9 mouse cellular contexts compared by ENCODE assay signal in the genomic region with DNA sequence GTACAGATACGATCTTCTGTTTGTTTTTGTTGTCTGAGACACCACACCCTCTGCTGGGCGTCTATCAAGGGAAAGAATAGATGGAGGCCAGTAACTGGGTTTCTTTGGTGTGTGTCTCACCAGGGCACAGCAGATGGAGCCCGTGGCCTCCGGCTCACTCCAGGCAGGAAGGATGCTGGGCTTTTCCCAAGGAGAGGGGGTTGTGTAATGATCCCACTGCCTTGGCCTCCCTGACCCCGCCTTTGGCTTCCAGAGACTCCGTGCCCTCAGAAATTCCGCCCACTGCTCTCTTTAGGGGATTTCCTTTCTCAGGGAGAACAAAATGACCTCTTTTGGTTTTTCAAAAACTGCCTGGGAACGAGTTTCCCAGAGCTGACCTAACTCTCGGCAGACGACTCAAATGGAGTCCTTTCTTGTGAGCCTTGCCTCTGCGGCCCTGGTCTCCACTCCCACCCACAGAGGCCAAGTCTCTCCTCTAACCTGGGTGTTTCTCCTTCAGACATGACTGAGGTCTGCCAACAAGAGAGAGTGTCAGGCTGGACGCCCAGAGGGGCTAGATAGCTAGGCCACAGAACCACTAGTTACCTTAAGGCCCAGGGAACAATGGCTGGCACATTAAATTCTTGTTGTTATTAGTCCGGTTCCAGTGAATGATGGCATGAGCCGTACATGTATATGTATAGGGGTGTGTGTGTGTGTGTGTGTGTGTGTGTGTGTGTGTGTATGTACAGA.
DNase-seq lines count a peak whose midpoint lies in the region; ATAC-seq and TF ChIP-seq lines count a peak whose summit lies in the region.
"Had no signal": no experiment of that assay in that cellular context is flagged by ENCODE, and none has a peak within 500 bp of the region (broad histone marks: within the 10 kb centered on the region; RNA-seq: fewer than 3 reads in every experiment).

No protein-coding gene starts in this region.

- H3K27ac ChIP-seq in liver, embryonic 11.5 days (ENCODE audit: low read depth, low read length): no peak overlapping the region
- peak overlapping the region; percentile 82 for H3K27ac ChIP-seq in embryonic facial prominence, embryonic 10.5 days (replicated peaks)
- no peak overlapping the region for H3K27ac ChIP-seq in heart, postnatal 0 days (ENCODE audit: low read depth)
- H3K27ac ChIP-seq: liver, embryonic 14.5 days had no signal

- ATAC-seq in liver, embryonic 11.5 days (replicated peaks; ENCODE audit: low FRiP score): no peak
- ATAC-seq in heart, postnatal 0 days (ENCODE audit: insufficient read depth, low read depth): peak; percentile 63; the same call in 1 of the 2 replicates
- no peak for ATAC-seq in granulocyte monocyte progenitor cell, adult 5-6 weeks (replicated peaks; ENCODE audit: poor library complexity, severe bottlenecking)

- H3K4me1 ChIP-seq in liver, embryonic 11.5 days (replicated peaks; ENCODE audit: control insufficient read depth, insufficient read depth, low read length): no peaks in the 10 kb centered on the region
- peaks cover 45% of the 10 kb centered on the region for H3K4me1 ChIP-seq in embryonic facial prominence, embryonic 10.5 days
- H3K4me1 ChIP-seq in heart, postnatal 0 days (ENCODE audit: control insufficient read depth, insufficient read depth): peaks cover 8% of the 10 kb centered on the region

- no peaks in the 10 kb centered on the region for H3K79me2 ChIP-seq in myocyte (ENCODE audit: control insufficient read depth, insufficient read depth)

- no peak overlapping the region for H3K4me3 ChIP-seq in liver, embryonic 11.5 days (ENCODE audit: low read depth, low read length)
- no peak overlapping the region for H3K4me3 ChIP-seq in embryonic facial prominence, embryonic 10.5 days
- H3K4me3 ChIP-seq in heart, postnatal 0 days (ENCODE audit: low read depth, low read length): no peak overlapping the region
- H3K4me3 ChIP-seq in myocyte: no peak overlapping the region

- no peak for TF ChIP-seq EP300 in heart, postnatal 0 days (IDR thresholded peaks at IDR 0.05; ENCODE audit: low read depth)

- TF ChIP-seq CTCF in heart, postnatal 0 days (IDR thresholded peaks at IDR 0.05; ENCODE audit: low read depth): peak; percentile 54

- no peak overlapping the region for H3K4me2 ChIP-seq in liver, embryonic 11.5 days
- H3K4me2 ChIP-seq in heart, postnatal 0 days (ENCODE audit: low read depth, low read length): no peak overlapping the region
- peak overlapping the region; percentile 58 for H3K4me2 ChIP-seq in myocyte (ENCODE audit: low read depth)

- no peak overlapping the region for H3K9ac ChIP-seq in liver, embryonic 11.5 days (ENCODE audit: low read depth, low read length)
- H3K9ac ChIP-seq in heart, postnatal 0 days (replicated peaks; ENCODE audit: low read depth, low read length): no peak overlapping the region
- H3K9ac ChIP-seq: liver, embryonic 14.5 days had no signal

- TF ChIP-seq POLR2A in myocyte (IDR thresholded peaks at IDR 0.05; ENCODE audit: insufficient read length, low read depth): no peak

- H3K9me3 ChIP-seq in liver, embryonic 11.5 days (ENCODE audit: control insufficient read depth, low read length): no peaks in the 10 kb centered on the region
- no peaks in the 10 kb centered on the region for H3K9me3 ChIP-seq in embryonic facial prominence, embryonic 10.5 days
- no peaks in the 10 kb centered on the region for H3K9me3 ChIP-seq in heart, postnatal 0 days (replicated peaks; ENCODE audit: control insufficient read depth, low read length)

- no peaks in the 10 kb centered on the region for H3K36me3 ChIP-seq in liver, embryonic 11.5 days (ENCODE audit: control insufficient read depth, insufficient read depth, low read length)
- no peaks in the 10 kb centered on the region for H3K36me3 ChIP-seq in embryonic facial prominence, embryonic 10.5 days (replicated peaks)
- H3K36me3 ChIP-seq in heart, postnatal 0 days (replicated peaks; ENCODE audit: control insufficient read depth, insufficient read depth, low read length): no peaks in the 10 kb centered on the region
- no peaks in the 10 kb centered on the region for H3K36me3 ChIP-seq in myocyte (ENCODE audit: control insufficient read depth, insufficient read depth)

- H3K27me3 ChIP-seq in liver, embryonic 11.5 days (replicated peaks; ENCODE audit: control insufficient read depth, insufficient read depth, low read length): 0 out of 2 replicates have a peak, but pooled peaks cover 2% of the 10 kb centered on the region
- H3K27me3 ChIP-seq in embryonic facial prominence, embryonic 10.5 days (replicated peaks; ENCODE audit: low read depth, poor library complexity, severe bottlenecking): peaks cover 31% of the 10 kb centered on the region
- H3K27me3 ChIP-seq in heart, postnatal 0 days (ENCODE audit: control insufficient read depth, insufficient read depth, low read length): no peaks in the 10 kb centered on the region
- no peaks in the 10 kb centered on the region for H3K27me3 ChIP-seq in myocyte (ENCODE audit: control insufficient read depth, insufficient read depth, insufficient read length)

- WGBS in liver, embryonic 11.5 days: 45% methylated on average over 14 of the region's 14 CpGs
- 16% methylated on average over 14 of the region's 14 CpGs for WGBS in embryonic facial prominence, embryonic 10.5 days
- WGBS in heart, postnatal 0 days: 39% methylated on average over 14 of the region's 14 CpGs

- peak; percentile 11 for DNase-seq in liver
- no peak for DNase-seq in liver, embryonic 11.5 days (ENCODE audit: low spot score)
- DNase-seq in embryonic facial prominence, embryonic 10.5 days (ENCODE audit: low spot score): peak; percentile 77
- DNase-seq in heart, postnatal 0 days (ENCODE audit: low spot score): peak; percentile 26
- DNase-seq in kidney, postnatal 4 days: peak; percentile 63 to 77
- no peak for DNase-seq in right cerebral cortex, postnatal 14 days

- H3ac ChIP-seq in myocyte (ENCODE audit: control insufficient read depth, insufficient read length): no peak overlapping the region

TF ChIP-seq in myocyte, 11 proteins besides CTCF, POLR2A, EP300 and RAD21:
- TF ChIP-seq MYOD1 (IDR thresholded peaks at IDR 0.05; ENCODE audit: control insufficient read depth in 1 of 3, insufficient read length in 2 of 3, low read depth in 2 of 3): no peak
- 0 out of 2 replicates have a peak, but pooled peaks have one; percentile 46 for TF ChIP-seq CEBPB (IDR thresholded peaks at IDR 0.05; ENCODE audit: insufficient read depth, poor library complexity, severe bottlenecking)

Comparison
In these comparisons a context has a peak if more than half of its experiments do, and no peak if none do; other contexts are left out.
1. DNase-seq: peak in liver (single experiment), embryonic facial prominence, embryonic 10.5 days (single experiment), heart, postnatal 0 days (single experiment) and kidney, postnatal 4 days (2 of 2); none in liver, embryonic 11.5 days (single experiment) and right cerebral cortex, postnatal 14 days (single experiment).